Mouse (Mus musculus): ENCODE measurements around the gene Fam186b. TPM values are rescaled to one million over a fixed set of nuclear protein-coding genes. Genes with fewer than 3 reads are reported as not detected.

Fam186b gene
- polyA plus RNA-seq (2015; fragmentation: Nextera tagmentation; extraction: Ambion mirVana), result 0.28 TPM in 1 of 2 replicates, not detected in the other

DNA sequence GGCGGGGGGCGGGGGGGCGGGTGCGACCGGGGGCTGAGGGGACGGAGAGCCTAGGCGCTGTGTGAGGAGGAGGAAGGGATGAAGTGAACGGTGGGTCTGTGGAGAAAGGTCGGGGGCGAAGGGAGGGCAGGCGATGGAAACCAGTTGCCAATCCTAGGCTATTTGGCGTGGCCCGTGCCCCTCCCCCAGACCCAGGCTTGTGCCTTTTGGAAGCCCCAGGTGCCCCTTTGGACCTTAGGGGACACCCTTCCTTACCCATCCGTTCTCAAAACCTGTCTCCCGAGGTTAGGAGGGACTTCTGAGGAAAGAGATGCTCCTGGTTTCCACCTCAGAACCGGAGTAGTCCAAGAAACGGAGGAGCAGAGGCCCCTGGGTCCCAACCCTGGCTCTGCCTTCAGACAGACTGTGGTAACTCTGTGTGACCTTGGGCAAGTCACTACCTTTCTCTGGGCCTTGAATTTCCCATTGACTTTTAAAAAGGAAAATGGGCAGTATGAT is at the start of gene Fam186b:
TSS of gene Fam186b (minus strand) at position 405 of the 498 bp plus-strand sequence.
- peak; percentile 51; the same call in 1 of the 2 replicates for ATAC-seq
- peaks cover 6% of the 10 kb centered on the region; the same call in 1 of the 2 replicates for H3K36me3 ChIP-seq (ENCODE audit: poor library complexity, severe bottlenecking)
- H3K4me1 ChIP-seq, result peaks cover 24% of the 10 kb centered on the region
- H3K4me3 ChIP-seq, result peak within 1 kb of the TSS; percentile 68
- peak within 1 kb of the TSS; percentile 79 for H3K4me2 ChIP-seq
- H3K9ac ChIP-seq, result peak within 1 kb of the TSS; percentile 78
- peak within 1 kb of the TSS; percentile 92 for H3K27ac ChIP-seq
- no peaks in the 10 kb centered on the region for H3K27me3 ChIP-seq
- 2% methylated on average over 11 of the region's 17 CpGs for WGBS
- no peaks in the 10 kb centered on the region for H3K9me3 ChIP-seq (replicated peaks)

DNA sequence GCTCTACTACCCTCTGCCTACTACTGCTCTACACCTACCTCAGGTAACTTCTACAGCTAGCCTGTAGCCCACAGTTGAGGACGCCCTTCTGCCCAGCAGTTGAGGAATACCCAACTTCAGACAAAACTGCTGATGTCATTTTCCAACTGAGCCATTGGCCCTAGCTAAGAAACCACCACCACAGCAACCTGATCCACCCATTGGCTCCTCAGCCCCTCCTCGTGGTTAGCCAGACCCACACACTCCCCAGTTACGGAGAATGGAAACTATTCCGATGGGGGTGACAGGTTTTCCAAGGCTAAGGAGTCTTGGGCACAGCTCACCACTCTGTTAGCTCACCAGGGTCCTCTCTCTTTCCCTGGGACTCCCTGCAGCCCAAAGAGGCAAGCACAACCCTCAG is 49.3 kb upstream of the Fam186b start:
- ATAC-seq, result no peak
- H3K27ac ChIP-seq, result no peak overlapping the region

DNA sequence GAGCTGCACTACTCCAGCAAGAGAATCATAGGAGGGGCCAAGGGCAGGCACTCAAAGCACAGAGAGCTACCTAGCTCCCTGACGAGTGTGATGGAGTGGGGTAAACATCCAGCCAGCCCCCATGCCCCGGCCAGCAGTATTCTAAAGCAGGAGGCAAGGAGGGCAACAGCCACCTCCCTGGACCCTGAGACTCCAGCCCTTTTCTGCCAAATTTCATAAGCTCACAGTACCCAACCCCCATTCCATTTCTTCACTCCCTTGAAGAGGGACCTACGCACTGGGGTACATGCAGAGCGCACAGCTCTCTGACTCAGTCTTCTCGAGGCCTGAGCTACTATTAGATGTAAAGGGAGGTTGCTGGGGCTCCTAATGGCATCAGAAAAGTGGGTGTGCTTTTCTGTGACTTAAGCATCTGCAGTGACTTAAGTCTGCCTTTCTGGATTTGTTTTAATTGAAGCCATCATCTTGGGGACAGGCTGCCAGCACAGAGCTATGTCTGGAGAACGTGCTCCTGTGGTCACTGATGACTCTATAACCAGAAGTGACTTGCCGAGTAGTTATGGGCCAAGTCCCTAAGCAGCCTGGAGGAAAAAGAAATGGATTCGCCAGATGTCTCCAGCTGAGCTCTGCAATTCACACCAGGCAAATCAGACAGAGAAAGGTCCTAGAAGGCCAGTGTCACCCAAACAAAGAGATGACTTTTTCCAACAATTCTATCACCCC is 48.6 kb upstream of the Fam186b start:
- Histone ChIP-seq H3K9ac (no peak overlapping the region), H3K27me3 (no peaks in the 10 kb centered on the region), H3K4me3 (no peak overlapping the region), H3K9me3 (replicated peaks) (no peaks in the 10 kb centered on the region), H3K4me2 (no peak overlapping the region), H3K36me3 (ENCODE audit: poor library complexity, severe bottlenecking) (no peaks in the 10 kb centered on the region), H3K4me1 (peaks cover 16% of the 10 kb centered on the region), H3K27ac (peak overlapping the region; percentile 68)
- ATAC-seq, result no peak
- WGBS, result 74% methylated on average over 8 of the region's 8 CpGs

More for the DNA sequence above, 49.3 kb upstream of the Fam186b start:
- Histone ChIP-seq H3K4me3 (no peak overlapping the region), H3K36me3 (ENCODE audit: poor library complexity, severe bottlenecking) (no peaks in the 10 kb centered on the region), H3K9ac (no peak overlapping the region), H3K4me1 (peaks cover 16% of the 10 kb centered on the region), H3K27me3 (no peaks in the 10 kb centered on the region), H3K9me3 (replicated peaks) (no peaks in the 10 kb centered on the region), H3K4me2 (no peak overlapping the region)
- 81% methylated on average over 4 of the region's 4 CpGs for WGBS

DNA sequence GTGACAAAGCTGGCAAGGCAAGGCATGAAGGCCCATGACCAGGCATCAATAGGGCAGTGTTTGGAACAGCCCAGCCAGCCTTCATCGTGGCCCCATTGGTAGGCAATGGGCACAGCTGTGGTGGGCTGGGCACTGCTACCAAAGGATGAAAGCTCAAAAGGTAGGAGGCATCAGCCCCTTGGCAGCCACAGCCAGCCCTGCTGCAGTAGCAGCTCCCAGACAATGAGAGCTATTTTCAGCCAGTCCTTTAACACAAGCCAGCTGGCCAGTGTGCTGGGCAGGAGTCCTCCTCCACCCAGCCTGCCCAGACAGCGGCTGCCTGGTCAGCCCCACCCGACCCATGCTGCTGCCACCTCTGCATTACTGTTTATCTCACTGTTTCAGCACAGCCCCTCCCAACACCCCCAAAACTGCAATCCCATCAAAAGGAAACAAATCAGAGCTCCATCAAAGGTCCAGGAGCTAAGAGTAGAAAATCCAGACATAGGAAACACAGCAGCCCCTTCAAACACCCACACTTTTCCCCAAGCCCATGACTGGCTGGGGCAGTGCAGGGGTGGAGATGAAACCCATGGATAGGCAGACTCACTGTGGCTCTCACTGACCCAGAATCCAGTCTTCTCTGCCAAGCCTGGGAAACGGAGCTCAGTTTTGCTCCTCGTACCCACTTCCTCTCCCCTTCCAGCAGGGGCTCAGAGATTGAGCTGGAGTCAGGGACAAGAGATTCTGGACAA is 47.9 kb upstream of the Fam186b start:
- H3K9ac ChIP-seq, result 0 out of 2 replicates have a peak overlapping the region, but pooled peaks have one; percentile 16
- no peak overlapping the region for H3K4me2 ChIP-seq
- no peaks in the 10 kb centered on the region for H3K9me3 ChIP-seq (replicated peaks)
- H3K36me3 ChIP-seq (ENCODE audit: poor library complexity, severe bottlenecking), result no peaks in the 10 kb centered on the region
- peaks cover 16% of the 10 kb centered on the region for H3K4me1 ChIP-seq
- H3K4me3 ChIP-seq, result no peak overlapping the region
- 57% methylated on average over 5 of the region's 5 CpGs for WGBS
- H3K27me3 ChIP-seq, result no peaks in the 10 kb centered on the region
- H3K27ac ChIP-seq, result peak overlapping the region; percentile 68
- ATAC-seq, result peak; percentile 66

DNA sequence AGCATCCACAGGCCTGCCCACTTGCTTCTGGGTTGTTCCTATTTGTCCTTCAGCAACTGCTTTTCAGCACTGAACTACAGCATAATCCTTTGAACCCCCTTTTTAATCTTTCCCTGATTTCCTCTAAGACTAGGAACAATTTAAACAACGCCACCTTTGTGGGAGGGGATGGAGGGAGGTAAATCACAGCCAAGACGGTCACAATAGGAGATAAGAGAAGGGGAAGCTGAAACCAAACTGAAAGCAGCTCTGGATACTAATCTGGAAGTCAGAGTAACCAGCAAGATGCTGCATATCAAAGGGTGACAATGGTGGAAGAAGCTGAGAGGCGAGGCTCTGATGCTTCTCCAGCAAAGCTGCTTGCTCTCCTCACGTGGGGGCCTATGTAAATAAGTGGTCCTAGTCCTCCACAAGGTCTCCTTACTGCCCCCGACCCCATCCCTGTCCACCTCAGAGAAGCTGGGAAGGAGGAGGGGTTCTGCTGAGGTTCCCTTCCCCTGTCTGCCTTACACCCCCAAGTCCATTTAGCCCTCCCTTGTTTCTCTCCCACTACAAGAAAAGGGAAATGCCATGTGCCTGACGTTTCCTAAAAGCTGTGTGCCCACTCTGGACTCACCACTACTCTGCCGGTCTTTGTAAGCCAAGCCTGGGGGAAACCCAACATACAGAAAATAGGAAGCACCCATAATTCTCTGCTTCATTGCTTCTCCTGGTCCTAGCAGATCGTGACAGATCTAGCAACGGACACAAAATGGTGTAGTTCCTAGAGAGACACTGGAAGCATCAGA is 46.7 kb upstream of the Fam186b start:
- Histone ChIP-seq H3K36me3 (ENCODE audit: poor library complexity, severe bottlenecking) (no peaks in the 10 kb centered on the region; the same call in 1 of the 2 replicates), H3K9me3 (replicated peaks) (no peaks in the 10 kb centered on the region), H3K4me2 (no peak overlapping the region), H3K27ac (no peak overlapping the region), H3K9ac (no peak overlapping the region), H3K27me3 (no peaks in the 10 kb centered on the region), H3K4me3 (no peak overlapping the region), H3K4me1 (peaks cover 16% of the 10 kb centered on the region)
- no peak for ATAC-seq
- 61% methylated on average over 9 of the region's 9 CpGs for WGBS

DNA sequence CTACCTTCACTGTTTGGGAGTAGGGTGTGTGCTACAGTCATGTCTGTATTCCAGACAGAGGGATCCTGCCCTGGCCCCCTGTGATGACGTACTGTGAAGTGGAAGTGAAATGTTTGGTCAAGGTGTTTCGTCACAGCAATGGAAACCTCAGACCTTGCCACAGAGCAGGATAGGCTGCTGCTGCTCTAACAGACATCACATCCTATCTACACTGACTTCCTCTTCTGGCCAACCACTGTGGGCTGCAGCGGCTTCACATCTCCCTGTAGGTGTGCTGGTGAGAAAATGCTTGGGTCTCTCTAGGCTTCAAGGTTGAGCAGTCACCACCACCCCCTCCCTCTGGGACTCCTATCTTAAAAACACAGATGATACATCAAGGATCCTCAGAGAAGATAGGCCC is 45.4 kb upstream of the Fam186b start:
- peaks cover 16% of the 10 kb centered on the region for H3K4me1 ChIP-seq
- no peak overlapping the region for H3K27ac ChIP-seq
- ATAC-seq, result no peak
- no peaks in the 10 kb centered on the region; the same call in 1 of the 2 replicates for H3K36me3 ChIP-seq (ENCODE audit: poor library complexity, severe bottlenecking)
- 92% methylated on average over 3 of the region's 3 CpGs for WGBS
- H3K9ac ChIP-seq, result no peak overlapping the region
- no peaks in the 10 kb centered on the region for H3K27me3 ChIP-seq
- no peaks in the 10 kb centered on the region for H3K9me3 ChIP-seq (replicated peaks)
- H3K4me2 ChIP-seq, result no peak overlapping the region
- no peak overlapping the region for H3K4me3 ChIP-seq

DNA sequence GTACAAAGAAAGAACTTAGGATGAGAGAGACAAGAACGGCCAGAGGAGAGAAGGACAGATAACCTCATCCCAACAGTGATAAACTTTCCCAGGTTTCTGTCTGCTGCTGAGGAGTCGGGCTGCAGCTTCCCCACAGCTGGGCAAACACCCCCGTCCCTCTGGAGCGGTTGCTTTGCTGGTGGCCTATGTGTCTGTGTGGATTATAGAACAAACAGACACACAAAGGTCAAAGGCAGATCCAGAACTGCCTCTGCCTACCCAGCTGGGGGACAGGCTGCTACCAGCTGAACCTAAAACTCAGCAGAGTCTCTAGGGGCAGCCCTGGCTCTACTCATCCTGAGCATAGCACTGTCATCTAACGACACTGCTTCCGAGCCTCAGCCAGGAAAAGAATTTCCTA is 44.0 kb upstream of the Fam186b start:
- Histone ChIP-seq H3K9ac (0 out of 2 replicates have a peak overlapping the region, but pooled peaks have one; percentile 37), H3K4me1 (peaks cover 16% of the 10 kb centered on the region), H3K4me2 (no peak overlapping the region), H3K27ac (no peak overlapping the region), H3K4me3 (no peak overlapping the region), H3K9me3 (replicated peaks) (no peaks in the 10 kb centered on the region), H3K36me3 (ENCODE audit: poor library complexity, severe bottlenecking) (no peaks in the 10 kb centered on the region; the same call in 1 of the 2 replicates), H3K27me3 (no peaks in the 10 kb centered on the region)
- WGBS, result 72% methylated on average over 6 of the region's 6 CpGs
- ATAC-seq, result no peak

DNA sequence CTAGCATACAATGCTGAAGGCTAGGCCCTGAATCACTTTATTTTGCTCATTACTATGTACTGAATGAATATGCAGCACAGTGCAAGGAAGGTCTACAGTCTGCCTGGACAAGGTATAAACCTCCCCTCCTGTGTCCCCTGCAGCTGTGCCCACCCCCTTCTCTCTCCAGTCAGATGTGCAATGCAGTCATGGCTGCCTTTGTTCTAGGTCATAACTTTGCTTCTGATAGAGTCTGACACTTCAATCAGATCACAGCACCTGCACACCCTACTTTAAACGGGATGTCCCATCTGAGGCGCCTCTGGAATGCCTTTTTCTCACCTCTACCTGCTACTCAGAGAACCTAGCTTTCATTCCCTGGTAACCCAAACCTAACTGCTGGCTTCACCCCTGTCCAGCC is 43.2 kb upstream of the Fam186b start:
- no peak overlapping the region for H3K9ac ChIP-seq
- H3K27ac ChIP-seq, result no peak overlapping the region
- no peaks in the 10 kb centered on the region for H3K9me3 ChIP-seq (replicated peaks)
- peaks cover 16% of the 10 kb centered on the region for H3K4me1 ChIP-seq
- H3K4me3 ChIP-seq, result no peak overlapping the region
- 91% methylated on average over 2 of the region's 2 CpGs for WGBS
- ATAC-seq, result no peak
- H3K36me3 ChIP-seq (ENCODE audit: poor library complexity, severe bottlenecking), result peaks cover 2% of the 10 kb centered on the region; the same call in 1 of the 2 replicates
- H3K4me2 ChIP-seq, result no peak overlapping the region
- no peaks in the 10 kb centered on the region for H3K27me3 ChIP-seq

DNA sequence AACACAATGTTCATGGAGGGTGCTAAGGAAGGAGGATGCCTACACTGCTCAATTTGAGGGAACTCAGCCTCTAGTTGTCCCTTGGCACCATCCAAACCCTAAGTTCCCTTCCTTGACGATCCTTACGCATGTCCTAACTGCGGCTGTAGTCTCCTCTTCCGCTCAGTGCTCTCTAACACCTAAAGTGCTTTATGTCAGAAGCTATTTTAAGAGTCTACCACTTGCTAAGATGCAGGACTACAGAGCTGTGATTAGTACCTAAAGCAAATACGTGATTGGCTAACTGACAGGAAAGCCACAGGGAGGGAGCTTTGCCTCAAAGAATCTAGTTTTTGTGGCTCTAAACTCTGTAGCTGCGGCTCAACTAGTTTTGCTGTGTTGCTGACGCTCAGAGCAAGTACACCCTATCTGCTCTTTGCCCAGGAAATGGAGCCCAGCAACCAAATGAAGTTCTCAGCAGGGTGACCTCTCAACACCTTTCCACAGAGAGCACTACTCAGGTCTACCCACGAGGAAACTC is 40.2 kb upstream of the Fam186b start:
- no peak overlapping the region for H3K4me3 ChIP-seq
- H3K36me3 ChIP-seq (ENCODE audit: poor library complexity, severe bottlenecking), result peaks cover 6% of the 10 kb centered on the region; the same call in 1 of the 2 replicates
- no peak overlapping the region for H3K27ac ChIP-seq
- H3K4me1 ChIP-seq, result no peaks in the 10 kb centered on the region
- no peaks in the 10 kb centered on the region for H3K27me3 ChIP-seq
- H3K9ac ChIP-seq, result no peak overlapping the region
- 82% methylated on average over 8 of the region's 8 CpGs for WGBS
- ATAC-seq, result no peak
- no peak overlapping the region for H3K4me2 ChIP-seq
- no peaks in the 10 kb centered on the region for H3K9me3 ChIP-seq (replicated peaks)

DNA sequence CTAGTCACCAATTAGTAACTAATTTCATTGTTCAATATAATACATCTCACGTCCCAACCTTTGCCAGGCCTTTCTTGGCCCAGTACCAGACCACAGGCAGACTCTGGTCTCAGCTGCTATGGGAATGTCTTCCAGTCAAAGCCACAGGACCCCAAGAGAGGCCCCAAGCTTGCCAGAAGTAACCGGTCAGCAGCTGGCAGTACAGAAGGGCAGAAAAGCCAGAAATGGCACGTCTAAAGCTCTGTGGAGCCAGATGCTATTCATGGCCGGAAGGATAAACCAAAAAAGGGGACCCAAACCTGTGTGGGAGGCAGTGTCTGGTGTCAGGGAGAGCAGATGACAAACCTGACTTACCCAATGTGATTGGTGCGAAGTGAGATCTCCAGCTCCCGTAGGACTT is 38.8 kb upstream of the Fam186b start:
- Histone ChIP-seq H3K9ac (0 out of 2 replicates have a peak overlapping the region, but pooled peaks have one; percentile 26), H3K4me3 (no peak overlapping the region), H3K4me1 (no peaks in the 10 kb centered on the region), H3K9me3 (replicated peaks) (no peaks in the 10 kb centered on the region), H3K4me2 (no peak overlapping the region), H3K27me3 (no peaks in the 10 kb centered on the region), H3K36me3 (ENCODE audit: poor library complexity, severe bottlenecking) (peaks cover 6% of the 10 kb centered on the region), H3K27ac (peak overlapping the region; percentile 49; the same call in 1 of the 2 replicates)
- 72% methylated on average over 6 of the region's 6 CpGs for WGBS
- ATAC-seq, result no peak

DNA sequence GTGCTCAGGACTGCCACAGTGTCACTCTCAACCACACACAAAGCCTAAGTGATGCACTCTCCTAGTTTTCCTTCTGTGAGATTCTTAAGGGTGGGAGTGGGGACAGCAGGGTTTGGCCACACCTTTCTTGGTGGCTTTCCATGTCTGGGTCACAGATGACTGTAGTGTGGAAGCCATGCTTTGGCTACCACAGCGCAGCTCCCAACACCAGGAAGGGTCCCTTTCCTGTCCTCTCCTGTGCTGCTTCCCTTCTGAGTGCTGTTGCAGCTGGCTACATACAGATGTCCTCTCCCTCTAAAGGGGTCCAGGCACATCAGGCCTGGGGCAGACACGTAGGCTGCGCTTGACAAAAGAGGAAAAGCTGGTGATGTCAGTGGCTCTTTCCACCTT is 38.0 kb upstream of the Fam186b start:
- H3K4me2 ChIP-seq, result no peak overlapping the region
- no peaks in the 10 kb centered on the region for H3K27me3 ChIP-seq
- 84% methylated on average over 3 of the region's 3 CpGs for WGBS
- H3K27ac ChIP-seq, result peak overlapping the region; percentile 7; the same call in 1 of the 2 replicates
- H3K9ac ChIP-seq, result no peak overlapping the region
- no peak overlapping the region for H3K4me3 ChIP-seq
- ATAC-seq, result no peak
- peaks cover 6% of the 10 kb centered on the region for H3K36me3 ChIP-seq (ENCODE audit: poor library complexity, severe bottlenecking)
- no peaks in the 10 kb centered on the region for H3K4me1 ChIP-seq
- H3K9me3 ChIP-seq (replicated peaks), result no peaks in the 10 kb centered on the region

All from forebrain, embryonic 13.5 days (tissue).